Mouse (Mus musculus) c-Kit-positive CD71-positive TER-119-negative erythroid progenitor cells, embryonic 14.5 days (primary cell): ENCODE results near the gene Myh7.
"Not testable (repeated sequence)": the region's sequence is repeated elsewhere in the genome, so short reads cannot be mapped to it uniquely, and the experiment has no call there.

Experiments
- DNase-seq: peaks from one replicate; pipeline ENCODE4 v3.0.0-alpha.2; 2013; ENCODE audit warnings: low read depth

Myh7 gene

GRCm38 (mm10) chr14:54994136-54994868 lies at the start of gene Myh7:
Myh7 (minus strand) TSS chr14:54994626.
- no peak for DNase-seq

- not testable (repeated sequence) for DNase-seq
These were observed 49.3 kb upstream of the Myh7 start for GRCm38 (mm10) chr14:55043694-55044093.

- DNase-seq = no peak
These were observed 38.3 kb upstream of the Myh7 start for GRCm38 (mm10) chr14:55032695-55033225.

- peak; percentile 30 for DNase-seq
These were observed 34.7 kb upstream of the Myh7 start for GRCm38 (mm10) chr14:55029034-55029698.

GRCm38 (mm10) chr14:55028333-55028835 lies 34.0 kb upstream of the Myh7 start:
- DNase-seq = no peak

- no peak for DNase-seq
These were observed 33.2 kb upstream of the Myh7 start for GRCm38 (mm10) chr14:55027653-55028052.

GRCm38 (mm10) chr14:55027251-55027650 lies 32.8 kb upstream of the Myh7 start:
- DNase-seq = no peak

GRCm38 (mm10) chr14:55025527-55025926 lies 31.1 kb upstream of the Myh7 start:
- no peak for DNase-seq

- DNase-seq = peak; percentile 53
These were observed 29.8 kb upstream of the Myh7 start for GRCm38 (mm10) chr14:55024236-55024635.

- DNase-seq = no peak
These were observed 28.6 kb upstream of the Myh7 start for GRCm38 (mm10) chr14:55023011-55023410.

GRCm38 (mm10) chr14:55020394-55020793 lies 26.0 kb upstream of the Myh7 start:
- DNase-seq = no peak

- DNase-seq = no peak
These were observed 22.4 kb upstream of the Myh7 start for GRCm38 (mm10) chr14:55016876-55017275.

- DNase-seq = peak; percentile 38
These were observed 21.3 kb upstream of the Myh7 start for GRCm38 (mm10) chr14:55015767-55016111.

- peak; percentile 99 for DNase-seq
These were observed 20.8 kb upstream of the Myh7 start, which contains the start of gene Ngdn for GRCm38 (mm10) chr14:55014991-55015766. Ngdn (plus strand) TSS chr14:55015454.

- peak; percentile 54 for DNase-seq
These were observed 20.2 kb upstream of the Myh7 start for GRCm38 (mm10) chr14:55014591-55014990.

GRCm38 (mm10) chr14:55011116-55011515 lies 16.7 kb upstream of the Myh7 start:
- peak; percentile 31 for DNase-seq

- no peak for DNase-seq
These were observed 14.0 kb upstream of the Myh7 start for GRCm38 (mm10) chr14:55008417-55008816.

GRCm38 (mm10) chr14:55007120-55007908 lies 12.9 kb upstream of the Myh7 start:
- DNase-seq = peak; percentile 23

- no peak for DNase-seq
These were observed 12.1 kb upstream of the Myh7 start for GRCm38 (mm10) chr14:55006541-55006940.

GRCm38 (mm10) chr14:55005967-55006366 lies 11.5 kb upstream of the Myh7 start:
- no peak for DNase-seq

- DNase-seq = no peak
These were observed 11.1 kb upstream of the Myh7 start for GRCm38 (mm10) chr14:55005506-55005905.
